10 mouse cellular contexts compared by ENCODE assay signal in the genomic region with DNA sequence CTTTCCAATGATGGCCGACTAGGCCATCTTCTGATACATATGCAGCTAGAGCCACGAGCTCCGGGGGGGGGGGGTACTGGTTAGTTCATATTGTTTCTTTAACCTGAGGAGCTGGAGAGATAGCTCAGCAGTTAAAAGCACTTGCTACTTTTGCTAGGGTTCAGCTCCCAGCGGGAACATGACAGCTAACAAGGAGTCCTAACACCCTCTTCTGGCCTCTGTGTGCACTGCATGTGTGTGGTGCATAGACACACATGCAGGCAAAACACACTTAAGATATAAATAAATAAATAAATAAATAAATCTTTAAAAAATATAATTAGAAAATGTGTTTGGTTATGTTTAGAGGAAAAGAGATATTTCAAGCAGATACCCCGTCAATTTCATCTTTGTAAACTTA.
A peak's percentile ranks its signal among the peaks of the same experiment; 100 is the strongest.
DNase-seq lines count a peak whose midpoint lies in the region; ATAC-seq lines count a peak whose summit lies in the region.
"Had no signal": no experiment of that assay in that cellular context is flagged by ENCODE, and none has a peak within 500 bp of the region (broad histone marks: within the 10 kb centered on the region; RNA-seq: fewer than 3 reads in every experiment).

No protein-coding gene starts in this region.

- ATAC-seq in hindbrain, embryonic 11.5 days (ENCODE audit: low FRiP score): no peak
- no peak for ATAC-seq in hindbrain, embryonic 16.5 days
- ATAC-seq in neural tube, embryonic 15.5 days (ENCODE audit: low FRiP score): no peak

- peak; percentile 38 for DNase-seq in hindbrain, embryonic 11.5 days (ENCODE audit: low spot score)
- peak; percentile 18 for DNase-seq in neural tube, embryonic 10.5 days (ENCODE audit: extremely low spot score, low spot score)
- DNase-seq in cerebellum, adult 9-11 months: peak; percentile 39
- peak; percentile 30 for DNase-seq in mesoderm, embryonic 11.5 days (ENCODE audit: low read depth, low spot score)
- no peak for DNase-seq in heart, adult 9 months (ENCODE audit: low spot score in 2 of 2)
- DNase-seq in urinary bladder, postnatal 14 days (ENCODE audit: low spot score): no peak

- H3K27me3 ChIP-seq in hindbrain, embryonic 11.5 days (ENCODE audit: control insufficient read depth, insufficient read depth, low read length): no peaks in the 10 kb centered on the region
- H3K27me3 ChIP-seq in hindbrain, embryonic 16.5 days (replicated peaks; ENCODE audit: control insufficient read depth, insufficient read depth, low read length): no peaks in the 10 kb centered on the region
- H3K27me3 ChIP-seq in neural tube, embryonic 15.5 days (replicated peaks): no peaks in the 10 kb centered on the region
- H3K27me3 ChIP-seq: liver, embryonic 15.5 days had no signal

- H3K9ac ChIP-seq in hindbrain, embryonic 11.5 days (ENCODE audit: low read depth, low read length): no peak overlapping the region
- no peak overlapping the region for H3K9ac ChIP-seq in hindbrain, embryonic 16.5 days (ENCODE audit: low read depth, low read length)
- H3K9ac ChIP-seq in neural tube, embryonic 15.5 days (replicated peaks): no peak overlapping the region
- H3K9ac ChIP-seq: liver, embryonic 15.5 days had no signal

- H3K9me3 ChIP-seq in hindbrain, embryonic 11.5 days (ENCODE audit: control insufficient read depth, low read length): no peaks in the 10 kb centered on the region
- H3K9me3 ChIP-seq in hindbrain, embryonic 16.5 days (ENCODE audit: control insufficient read depth, low read length): no peaks in the 10 kb centered on the region
- H3K9me3 ChIP-seq in neural tube, embryonic 15.5 days (replicated peaks): no peaks in the 10 kb centered on the region
- H3K9me3 ChIP-seq: liver, embryonic 15.5 days had no signal

- H3K4me3 ChIP-seq in hindbrain, embryonic 11.5 days (ENCODE audit: low read depth, low read length): no peak overlapping the region
- no peak overlapping the region for H3K4me3 ChIP-seq in hindbrain, embryonic 16.5 days (ENCODE audit: low read length)
- no peak overlapping the region for H3K4me3 ChIP-seq in neural tube, embryonic 15.5 days (replicated peaks)
- H3K4me3 ChIP-seq: liver, embryonic 15.5 days; myocyte had no signal

- no peaks in the 10 kb centered on the region for H3K36me3 ChIP-seq in hindbrain, embryonic 11.5 days (ENCODE audit: control insufficient read depth, insufficient read depth, low read length)
- H3K36me3 ChIP-seq in hindbrain, embryonic 16.5 days (ENCODE audit: control insufficient read depth, insufficient read depth, low read length): no peaks in the 10 kb centered on the region
- H3K36me3 ChIP-seq in neural tube, embryonic 15.5 days: no peaks in the 10 kb centered on the region
- H3K36me3 ChIP-seq: liver, embryonic 15.5 days had no signal

- H3K4me2 ChIP-seq in hindbrain, embryonic 11.5 days (replicated peaks; ENCODE audit: low read depth, low read length): no peak overlapping the region
- no peak overlapping the region for H3K4me2 ChIP-seq in hindbrain, embryonic 16.5 days (ENCODE audit: low read length)
- no peak overlapping the region for H3K4me2 ChIP-seq in neural tube, embryonic 15.5 days
- H3K4me2 ChIP-seq: liver, embryonic 15.5 days had no signal

- no peaks in the 10 kb centered on the region for H3K4me1 ChIP-seq in hindbrain, embryonic 11.5 days (replicated peaks; ENCODE audit: control insufficient read depth, insufficient read depth, low read length)
- peaks cover 8% of the 10 kb centered on the region for H3K4me1 ChIP-seq in hindbrain, embryonic 16.5 days (ENCODE audit: control insufficient read depth, insufficient read depth, low read depth, low read length)
- H3K4me1 ChIP-seq in neural tube, embryonic 15.5 days: peaks cover 13% of the 10 kb centered on the region
- H3K4me1 ChIP-seq: liver, embryonic 15.5 days had no signal

- 56% methylated on average over 5 of the region's 5 CpGs for WGBS in hindbrain, embryonic 11.5 days
- WGBS in hindbrain, embryonic 16.5 days: 64% methylated on average over 5 of the region's 5 CpGs
- WGBS in neural tube, embryonic 15.5 days: 64% methylated on average over 5 of the region's 5 CpGs

- H3K27ac ChIP-seq in hindbrain, embryonic 11.5 days (ENCODE audit: low read depth, low read length): no peak overlapping the region
- H3K27ac ChIP-seq in hindbrain, embryonic 16.5 days (ENCODE audit: low read depth, low read length): no peak overlapping the region
- no peak overlapping the region for H3K27ac ChIP-seq in neural tube, embryonic 15.5 days (replicated peaks)
- H3K27ac ChIP-seq: liver, embryonic 15.5 days had no signal

Comparison
In these comparisons a context has a peak if more than half of its experiments do, and no peak if none do; other contexts are left out.
1. DNase-seq: peak in hindbrain, embryonic 11.5 days (single experiment), neural tube, embryonic 10.5 days (single experiment), cerebellum, adult 9-11 months (single experiment) and mesoderm, embryonic 11.5 days (single experiment); none in heart, adult 9 months (0 of 2) and urinary bladder, postnatal 14 days (single experiment).